Mouse (Mus musculus) brain, embryonic 18.5 days (tissue): ENCODE measurements around the gene Gm20498.
"Not testable (repeated sequence)": the region's sequence is repeated elsewhere in the genome, so short reads cannot be mapped to it uniquely, and the experiment has no call there.

Experiments
- DNase-seq: peaks from one replicate; pipeline ENCODE4 v3.0.0-alpha.2; 2012; ENCODE audit warnings: low read depth, low spot score

The Gm20498 gene

DNA sequence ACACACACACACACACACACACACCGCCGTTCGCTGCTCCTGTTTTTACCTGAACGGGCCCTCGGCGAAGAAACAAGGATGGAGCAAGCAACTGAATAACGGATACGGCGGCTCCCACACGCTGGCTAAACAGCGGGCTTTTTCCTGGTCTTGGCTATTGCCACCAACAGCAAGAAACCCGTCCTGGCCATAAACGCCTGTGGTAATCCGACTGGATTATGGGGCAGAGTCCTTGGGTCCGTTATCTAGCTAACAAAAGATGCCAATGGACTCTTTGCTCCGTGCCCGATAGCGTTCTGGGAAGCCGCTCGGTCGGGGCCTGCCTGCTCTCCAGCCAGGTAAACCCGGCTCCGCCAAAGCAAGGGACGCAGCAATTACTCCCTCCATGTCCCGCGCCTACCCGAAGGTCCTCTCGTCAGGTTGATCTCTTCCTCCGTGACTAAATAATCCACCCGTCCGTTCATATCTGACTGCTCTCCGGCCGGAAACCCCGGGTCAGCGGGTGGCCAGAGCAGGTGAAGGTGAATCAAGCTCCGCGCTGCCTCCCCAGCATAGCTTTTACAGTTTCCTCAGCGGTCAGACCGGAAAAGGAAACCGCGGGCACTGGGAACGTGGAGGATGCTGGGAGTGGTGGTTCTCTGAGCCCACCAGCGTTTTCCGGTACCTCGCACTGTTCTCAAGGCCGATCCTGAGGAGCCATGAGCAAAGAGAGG lies at the start of gene Gm20498, which contains the start of gene Synj2bp:
TSS of gene Gm20498 (minus strand) at position 590 of the 713 bp plus-strand sequence.
TSS of gene Synj2bp (minus strand) at position 596 of the 713 bp plus-strand sequence.
- DNase-seq: peak; percentile 75

DNA sequence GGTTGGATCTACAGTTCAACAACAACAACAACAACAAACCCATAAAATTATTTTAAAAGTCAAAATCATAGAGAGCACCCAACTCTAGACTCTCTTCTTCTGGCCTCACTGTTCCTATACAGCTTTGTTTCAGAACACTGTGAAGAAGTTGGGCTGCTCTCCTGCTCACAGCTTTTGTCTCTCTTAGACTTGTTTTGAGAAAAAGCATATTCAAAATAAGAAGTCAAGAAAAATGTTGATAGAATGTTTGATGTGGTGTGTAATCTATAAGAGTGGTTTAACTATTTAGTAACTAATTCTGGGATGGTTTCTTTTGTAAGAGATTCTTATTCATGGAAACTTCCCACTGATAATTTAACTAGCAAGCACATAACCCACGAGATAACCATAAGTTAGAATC lies 35.7 kb upstream of the Gm20498 start, which contains the start of gene Adam21:
TSS of gene Adam21 (minus strand) at position 101 of the 400 bp plus-strand sequence.
- DNase-seq: no peak

- DNase-seq: no peak
Measured at GRCm38 (mm10) chr12:81567931-81568330, 35.2 kb upstream of the Gm20498 start.

- DNase-seq: no peak
Measured at GRCm38 (mm10) chr12:81564173-81564572, 31.5 kb upstream of the Gm20498 start.

GRCm38 (mm10) chr12:81549286-81549685 lies 16.6 kb upstream of the Gm20498 start:
- no peak for DNase-seq

GRCm38 (mm10) chr12:81547163-81547562 lies 14.5 kb upstream of the Gm20498 start:
- no peak for DNase-seq

DNA sequence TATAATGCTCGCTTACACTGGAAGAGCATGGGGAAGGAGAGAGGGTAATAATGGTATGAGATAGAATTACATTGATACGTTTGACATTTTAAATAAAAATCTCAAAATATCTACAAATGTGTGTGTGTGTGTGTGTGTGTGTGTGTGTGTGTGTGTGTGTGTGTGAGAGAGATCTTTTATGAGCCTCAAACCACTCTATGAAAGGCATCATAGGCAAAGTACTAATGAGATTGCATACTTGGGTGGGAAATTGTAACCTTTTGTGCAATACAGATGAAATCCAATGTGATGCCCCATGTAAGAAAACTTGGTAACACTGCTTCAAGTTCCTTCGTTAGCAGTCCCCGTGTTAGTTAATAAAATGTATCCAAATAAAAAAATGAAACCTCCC lies 319 bp upstream of the Gm20498 start:
- no peak for DNase-seq

GRCm38 (mm10) chr12:81530587-81530986 lies 2.1 kb downstream of the Gm20498 start:
- not testable (repeated sequence) for DNase-seq

DNA sequence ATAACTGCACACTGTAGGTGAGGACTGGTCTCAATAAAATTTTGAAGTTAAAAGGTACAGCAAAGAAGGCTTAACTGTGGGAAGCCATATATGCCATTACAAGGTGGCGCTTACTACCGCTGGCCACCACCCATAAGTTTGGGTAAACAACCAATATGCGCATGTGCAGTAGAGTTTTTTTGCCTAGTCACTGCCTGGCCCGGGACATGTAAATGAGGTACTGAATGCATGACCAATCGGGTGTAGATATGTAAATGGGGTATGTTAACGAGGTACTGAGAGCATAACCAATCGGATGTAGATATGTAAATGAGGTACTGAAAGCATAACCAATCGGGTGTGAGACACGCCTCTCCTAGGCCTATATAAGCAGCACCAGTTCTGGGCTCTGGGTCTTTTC lies 35.8 kb downstream of the Gm20498 start:
- not testable (repeated sequence) for DNase-seq

- no peak for DNase-seq
Measured at GRCm38 (mm10) chr12:81490491-81490890, 42.2 kb downstream of the Gm20498 start.

DNA sequence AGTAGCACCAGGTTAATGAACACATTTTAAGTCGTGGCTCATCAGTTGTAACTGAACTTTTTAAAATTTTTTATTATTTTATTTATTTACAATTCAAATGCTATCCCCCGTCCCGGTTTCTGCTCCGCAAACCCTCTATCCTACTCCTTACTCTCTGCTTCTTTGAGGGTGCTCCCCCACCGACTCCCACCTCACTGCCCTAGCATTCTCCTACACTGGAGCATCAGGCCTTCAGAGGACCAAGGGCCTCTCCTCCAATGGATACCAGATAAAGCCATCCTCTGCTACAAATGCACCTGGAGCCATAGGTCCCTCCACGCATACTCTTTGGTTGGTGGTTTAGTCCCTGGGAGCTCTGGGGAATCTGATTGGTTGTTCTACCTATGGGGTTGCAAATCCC lies 47.4 kb downstream of the Gm20498 start:
- DNase-seq: no peak

DNA sequence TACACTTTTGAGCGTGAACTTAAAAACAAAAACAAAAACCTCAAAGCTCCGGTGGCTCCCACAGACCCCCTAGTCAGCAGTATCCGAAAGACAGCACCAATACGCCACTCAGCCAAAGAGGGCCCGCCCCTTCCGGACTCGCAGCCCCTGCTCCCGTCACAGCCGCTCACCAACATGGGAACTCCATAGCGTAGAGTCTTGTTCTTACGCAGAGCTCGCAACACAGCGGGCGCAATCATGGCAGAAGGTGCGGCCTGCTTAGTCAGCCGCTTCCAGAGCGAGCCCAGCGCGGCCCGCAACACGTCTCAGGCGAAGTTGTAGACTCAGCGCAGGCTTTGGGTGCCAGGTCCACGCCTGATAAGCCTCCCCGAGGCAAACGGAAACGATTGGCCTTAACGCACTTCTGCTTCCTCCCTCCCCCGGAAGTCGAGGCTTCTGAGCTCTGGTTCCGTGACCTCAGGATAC lies 47.9 kb downstream of the Gm20498 start, which contains the start of gene Cox16:
TSS of gene Cox16 (minus strand) at position 401 of the 465 bp plus-strand sequence.
- peak; percentile 77 for DNase-seq

- no peak for DNase-seq
Measured at GRCm38 (mm10) chr12:81484212-81484611, 48.5 kb downstream of the Gm20498 start.

DNA sequence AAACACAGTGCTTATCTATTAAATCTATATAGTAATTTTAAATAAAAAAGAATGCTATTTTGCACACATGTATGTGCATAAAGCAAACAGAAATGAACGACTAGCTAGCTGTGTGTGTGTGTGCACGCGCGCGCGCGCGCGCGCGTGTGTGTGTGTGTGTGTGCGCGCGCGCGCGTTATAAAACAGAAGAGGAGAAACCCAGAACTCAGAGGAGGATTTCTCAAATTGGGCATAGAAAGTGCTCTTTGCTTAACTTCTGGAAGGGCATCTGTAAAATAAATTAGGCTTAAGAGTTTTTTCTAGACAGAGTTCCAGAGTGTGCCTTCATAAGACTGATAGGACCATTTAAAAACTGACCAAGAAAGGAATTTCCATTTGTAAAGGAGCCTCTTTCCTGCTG lies 49.0 kb downstream of the Gm20498 start:
- DNase-seq: no peak

GRCm38 (mm10) chr12:81459051-81459450 lies 73.7 kb downstream of the Gm20498 start:
- DNase-seq: not testable (repeated sequence)

GRCm38 (mm10) chr12:81438985-81439384 lies 93.7 kb downstream of the Gm20498 start:
- not testable (repeated sequence) for DNase-seq

GRCm38 (mm10) chr12:81434778-81435177 lies 97.9 kb downstream of the Gm20498 start:
- DNase-seq: not testable (repeated sequence)

DNA sequence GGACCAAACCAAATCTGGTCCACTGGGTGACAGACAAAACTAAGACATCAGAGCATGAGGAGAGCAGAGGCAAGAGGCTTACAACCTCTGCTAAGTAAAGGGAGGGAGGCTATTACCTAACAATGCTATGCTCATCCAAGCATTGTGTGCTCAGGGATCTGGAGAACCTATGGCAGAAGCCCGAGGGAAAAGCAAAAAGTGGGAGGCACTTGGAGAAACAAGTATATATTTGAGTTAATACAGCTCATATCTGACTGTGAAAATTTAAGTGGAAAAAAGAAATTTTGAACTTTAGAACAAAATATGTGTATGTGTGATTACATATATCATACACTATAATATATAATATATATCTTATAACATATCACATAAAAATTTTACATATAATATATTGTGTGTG lies 110.9 kb downstream of the Gm20498 start, which contains the start of gene Adam4:
TSS of gene Adam4 (minus strand) at position 101 of the 400 bp plus-strand sequence.
- no peak for DNase-seq

DNA sequence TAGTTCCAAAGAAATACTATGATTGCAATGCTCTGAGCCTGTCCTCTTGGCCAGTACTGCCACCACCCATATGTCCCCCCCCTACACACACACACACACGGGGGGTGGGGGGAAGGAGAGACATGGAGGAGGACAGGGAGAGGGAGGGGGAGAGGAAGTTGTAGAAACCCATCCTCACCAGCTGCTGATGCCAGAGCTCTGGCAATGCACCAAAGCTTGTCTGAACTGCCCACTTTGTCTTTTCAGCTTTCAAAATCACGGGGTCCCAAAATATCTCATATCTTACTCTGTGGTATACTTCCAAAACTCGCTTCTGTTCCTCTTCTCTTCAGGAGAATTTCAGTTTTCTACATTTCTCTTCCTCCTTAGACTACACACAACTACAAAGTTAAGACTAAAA lies 119.5 kb downstream of the Gm20498 start:
- no peak for DNase-seq

- DNase-seq: no peak
Measured at GRCm38 (mm10) chr12:81408966-81409365, 123.7 kb downstream of the Gm20498 start.

GRCm38 (mm10) chr12:81402187-81402586 lies 130.5 kb downstream of the Gm20498 start:
- peak; percentile 46 for DNase-seq

DNA sequence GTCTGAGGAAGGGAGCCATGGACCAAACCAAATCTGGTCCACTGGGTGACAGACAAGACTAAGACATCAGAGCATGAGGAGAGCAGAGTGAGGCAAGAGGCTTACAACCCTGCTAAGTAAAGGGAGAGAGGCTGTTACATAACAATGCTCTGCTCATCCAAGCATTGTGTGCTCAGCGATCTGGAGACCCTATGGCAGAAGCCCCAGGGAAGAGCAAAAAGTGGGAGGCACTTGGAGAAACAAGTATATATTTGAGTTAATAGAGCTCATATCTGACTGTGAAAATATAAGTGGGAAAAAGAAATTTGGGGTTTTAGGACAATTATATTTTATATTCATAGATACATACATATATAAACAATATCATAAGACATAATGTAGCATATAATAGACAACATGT lies 153.3 kb downstream of the Gm20498 start, which contains the start of gene Gm4787:
TSS of gene Gm4787 (minus strand) at position 101 of the 400 bp plus-strand sequence.
- DNase-seq: not testable (repeated sequence)

DNA sequence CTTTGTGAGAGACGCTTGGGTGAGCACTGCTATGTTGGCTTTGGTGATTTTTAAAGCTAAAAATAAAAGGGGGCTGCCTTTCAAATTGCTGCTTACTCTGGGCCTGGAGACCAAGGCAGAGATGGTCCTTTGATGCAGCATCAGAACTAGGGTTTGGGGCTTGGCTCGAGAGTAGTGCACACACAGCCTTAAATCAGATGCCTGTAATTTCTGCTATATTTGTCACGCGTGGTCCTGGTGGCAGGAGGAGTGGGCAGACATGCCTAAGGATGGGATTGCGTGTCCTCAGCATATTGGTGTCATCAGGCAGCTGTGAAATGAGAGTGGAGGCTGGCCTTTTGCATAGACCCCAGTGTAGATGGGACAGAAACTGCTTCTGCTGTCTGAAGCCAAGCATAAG lies 198.9 kb downstream of the Gm20498 start:
- DNase-seq: no peak
